Mouse (Mus musculus) bone marrow, adult 2 months (tissue): ENCODE data around the gene Rab13. TPM values are rescaled to one million over a fixed set of nuclear protein-coding genes. Genes with fewer than 3 reads are reported as not detected.
"Not testable (repeated sequence)": the region's sequence is repeated elsewhere in the genome, so short reads cannot be mapped to it uniquely, and the experiment has no call there.

Experiments
- H3K27ac ChIP-seq: fragments of 200-500 bp; 2 replicates; pipeline ENCODE4 v1.5.1; 2012; ENCODE audit warnings: low read depth, mild to moderate bottlenecking, control low read depth, inconsistent platforms, low read length; ENCODE audit not compliant: control insufficient read depth, poor library complexity, insufficient read depth
- H3K4me1 ChIP-seq: fragments of 200-500 bp; 2 replicates; pipeline ENCODE4 v1.6.1; 2011; ENCODE audit warnings: low read length; ENCODE audit not compliant: control insufficient read depth, insufficient read depth
- H3K4me3 ChIP-seq: fragments of 200-500 bp; replicated peaks from 2 replicates; pipeline ENCODE3; 2011; ENCODE audit warnings: mild to moderate bottlenecking, low read depth, low read length, control low read depth; ENCODE audit not compliant: control insufficient read depth
- CTCF ChIP-seq: fragments of 200-500 bp; IDR thresholded peaks from 2 replicates; pipeline ENCODE4 v1.5.1; 2011; ENCODE audit warnings: low read length, control low read depth; ENCODE audit not compliant: control insufficient read depth, insufficient read depth
- POLR2A ChIP-seq: fragments of 200-500 bp; IDR thresholded peaks from 2 replicates; pipeline ENCODE4 v1.6.1; 2011; ENCODE audit warnings: low read depth, mild to moderate bottlenecking, control low read depth, low read length, borderline replicate concordance; ENCODE audit not compliant: control insufficient read depth
- WGBS: fragments of 180-500 bp; shearing (Covaris S2); methylation state at CpG from one replicate; pipeline ENCODE4 v1.1.7; 2018; 5-methylcytosine and 5-hydroxymethylcytosine counted together
- polyA plus RNA-seq: library from polyadenylated mRNA; stranded (reverse); fragments of >200 nt; gene quantifications from 2 replicates; pipeline ENCODE4 v1.2.4, GENCODE M21; 2011; ENCODE audit warnings: low replicate concordance; ENCODE audit not compliant: missing spikeins, insufficient read depth, insufficient read length

Gene Rab13
- polyA plus RNA-seq, 1 experiment: 11.5 TPM

GRCm38 (mm10) chr3:90241669-90242358 is 28.3 kb downstream of the Rab13 start:
- WGBS: 59% methylated on average over 10 of the region's 10 CpGs
- TF ChIP-seq POLR2A: no peak
- no peak for TF ChIP-seq CTCF

DNA sequence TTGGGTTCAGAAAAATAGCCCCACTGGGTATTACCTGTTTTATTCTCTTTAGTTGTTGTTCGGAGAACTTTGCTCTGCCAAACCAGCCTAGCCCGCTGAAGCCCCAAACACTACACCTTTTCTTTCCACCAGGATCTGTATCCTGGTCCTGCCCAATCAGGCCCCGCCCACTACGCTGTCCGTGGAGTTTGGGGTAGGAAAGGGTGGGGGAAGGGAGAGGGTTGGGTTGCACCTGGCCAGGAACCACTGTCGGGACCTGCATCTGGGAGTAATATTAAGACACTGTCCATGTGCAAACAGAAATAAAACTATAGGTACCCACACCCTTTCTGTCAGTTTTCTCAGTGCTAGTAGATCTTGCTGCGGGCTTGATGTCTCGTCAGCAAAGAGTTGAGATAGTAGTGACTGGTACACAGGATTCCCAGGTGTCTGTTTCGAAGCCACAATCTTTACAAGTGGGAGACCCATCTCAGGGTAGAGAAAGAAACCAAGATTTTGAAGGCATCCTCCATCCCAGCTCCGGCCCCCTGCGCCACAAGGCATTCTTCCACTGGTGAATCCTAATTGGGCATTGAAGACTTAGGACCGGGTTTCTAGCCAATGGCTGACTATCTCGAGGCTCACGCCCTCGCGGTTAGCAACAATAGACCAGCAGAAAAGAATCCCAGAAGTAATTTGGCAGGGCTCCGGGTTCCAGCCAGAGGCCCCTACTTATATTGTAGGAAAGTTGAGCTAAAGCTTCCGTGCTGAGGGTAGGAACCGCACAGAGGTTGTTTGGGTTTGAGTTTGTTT is 29.7 kb downstream of the Rab13 start, which contains the start of gene Creb3l4:
TSS of gene Creb3l4 (minus strand) at position 529 of the 792 bp plus-strand sequence.
- Histone ChIP-seq H3K4me3 (no peak within 1 kb of the TSS), H3K27ac (no peak within 1 kb of the TSS), H3K4me1 (peaks cover 5% of the 10 kb centered on the region; the same call in 1 of the 2 replicates)
- 73% methylated on average over 19 of the region's 19 CpGs for WGBS
- TF ChIP-seq POLR2A (no peak), CTCF (no peak)

More at GRCm38 (mm10) chr3:90241669-90242358, 28.3 kb downstream of the Rab13 start:
- H3K4me1 ChIP-seq: peaks cover 4% of the 10 kb centered on the region; the same call in 1 of the 2 replicates
- H3K4me3 ChIP-seq: no peak overlapping the region
- H3K27ac ChIP-seq: no peak overlapping the region

- H3K4me3 ChIP-seq: no peak overlapping the region
- TF ChIP-seq CTCF (no peak), POLR2A (no peak)
- no peak overlapping the region for H3K27ac ChIP-seq
- peaks cover 5% of the 10 kb centered on the region; the same call in 1 of the 2 replicates for H3K4me1 ChIP-seq
- 13% methylated on average over 2 of the region's 2 CpGs for WGBS
Observed at GRCm38 (mm10) chr3:90245406-90245805, 31.9 kb downstream of the Rab13 start.

GRCm38 (mm10) chr3:90247630-90247959 is 34.1 kb downstream of the Rab13 start:
- peak overlapping the region; percentile 60 for H3K27ac ChIP-seq
- 5% methylated on average over 3 of the region's 3 CpGs for WGBS
- TF ChIP-seq POLR2A (no peak), CTCF (no peak)
- peak overlapping the region; percentile 62 for H3K4me3 ChIP-seq
- H3K4me1 ChIP-seq: peaks cover 1% of the 10 kb centered on the region; the same call in 1 of the 2 replicates

DNA sequence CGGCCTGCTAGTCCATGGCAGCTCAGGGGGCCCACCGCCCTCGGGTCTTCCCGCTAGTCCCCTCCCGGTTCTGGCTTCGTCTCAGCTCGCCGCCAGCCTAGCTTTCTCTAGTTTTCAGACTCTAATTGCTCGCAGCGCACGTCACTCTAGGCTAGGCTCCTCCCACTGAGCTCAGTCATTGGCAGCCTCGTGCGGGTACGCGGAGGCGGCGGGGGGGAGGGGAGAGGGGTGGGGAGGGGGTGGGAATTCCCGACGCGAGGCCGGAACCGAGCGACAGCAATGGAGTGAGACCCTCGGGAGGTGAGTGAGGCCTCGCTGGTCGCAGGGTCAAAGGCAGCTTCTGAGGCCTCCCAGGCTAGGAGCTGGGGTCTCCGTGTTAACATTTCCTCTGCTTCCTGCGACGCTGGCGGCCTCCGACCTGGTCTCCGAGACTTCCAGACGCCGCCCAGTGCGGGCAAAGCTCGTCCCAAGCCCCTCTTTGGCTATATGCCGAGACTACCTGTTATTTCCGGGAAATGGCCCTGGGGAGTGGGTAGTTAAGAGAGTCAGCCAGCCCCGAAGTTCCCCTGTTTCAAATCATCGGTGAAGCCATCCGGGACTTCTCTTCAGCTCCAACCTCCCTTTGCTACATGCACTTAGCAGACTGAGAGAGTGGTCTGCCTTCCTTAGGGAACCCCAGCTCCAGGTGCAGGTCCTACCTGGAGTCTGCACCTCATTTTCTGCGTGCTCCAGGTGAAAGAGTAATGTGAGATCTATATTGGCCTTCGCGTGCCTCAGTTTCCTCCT is 34.7 kb downstream of the Rab13 start, which contains the start of gene Slc39a1:
TSS of gene Slc39a1 (plus strand) at position 213 of the 786 bp plus-strand sequence.
- TF ChIP-seq POLR2A (peak; percentile 75; the same call in 1 of the 2 replicates), CTCF (no peak)
- H3K4me3 ChIP-seq: peak within 1 kb of the TSS; percentile 62
- WGBS: under 1% methylated on average over 44 of the region's 44 CpGs
- H3K4me1 ChIP-seq: peaks cover 1% of the 10 kb centered on the region; the same call in 1 of the 2 replicates
- H3K27ac ChIP-seq: peak within 1 kb of the TSS; percentile 84

GRCm38 (mm10) chr3:90248746-90249100 is 35.2 kb downstream of the Rab13 start:
- H3K4me1 ChIP-seq: peaks cover 3% of the 10 kb centered on the region; the same call in 1 of the 2 replicates
- no peak for TF ChIP-seq POLR2A
- TF ChIP-seq CTCF: no peak
- peak overlapping the region; percentile 62 for H3K4me3 ChIP-seq
- H3K27ac ChIP-seq: peak overlapping the region; percentile 84; the same call in 1 of the 2 replicates
- WGBS: 3% methylated on average over 10 of the region's 10 CpGs

DNA sequence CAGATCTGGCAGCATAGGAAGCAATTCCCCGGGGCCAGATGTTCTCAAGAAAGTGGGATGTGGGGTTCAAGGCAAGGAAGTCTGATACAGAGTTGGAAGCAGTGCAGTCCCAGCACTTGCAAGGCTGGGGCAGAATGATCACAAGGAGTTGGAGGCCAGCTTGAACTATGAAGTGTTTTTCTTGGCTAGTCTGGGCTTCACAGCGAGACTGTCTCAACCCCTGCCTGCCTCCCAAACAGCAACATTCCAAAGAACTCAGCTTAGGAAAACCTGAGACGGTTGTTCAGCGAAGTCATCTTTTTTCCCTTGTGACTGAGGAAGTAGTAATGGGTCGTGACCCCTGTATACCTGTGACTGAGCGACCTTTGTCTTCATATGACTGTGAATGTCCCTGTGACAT is 37.3 kb downstream of the Rab13 start:
- Histone ChIP-seq H3K27ac (no peak overlapping the region), H3K4me1 (peaks cover 3% of the 10 kb centered on the region; the same call in 1 of the 2 replicates), H3K4me3 (no peak overlapping the region)
- no peak for TF ChIP-seq POLR2A
- no peak for TF ChIP-seq CTCF
- WGBS: 85% methylated on average over 6 of the region's 6 CpGs

GRCm38 (mm10) chr3:90251731-90252226 is 38.3 kb downstream of the Rab13 start:
- H3K27ac ChIP-seq, H3K4me3 ChIP-seq, H3K4me1 ChIP-seq: not testable (repeated sequence)
- WGBS: 89% methylated on average over 10 of the region's 12 CpGs

DNA sequence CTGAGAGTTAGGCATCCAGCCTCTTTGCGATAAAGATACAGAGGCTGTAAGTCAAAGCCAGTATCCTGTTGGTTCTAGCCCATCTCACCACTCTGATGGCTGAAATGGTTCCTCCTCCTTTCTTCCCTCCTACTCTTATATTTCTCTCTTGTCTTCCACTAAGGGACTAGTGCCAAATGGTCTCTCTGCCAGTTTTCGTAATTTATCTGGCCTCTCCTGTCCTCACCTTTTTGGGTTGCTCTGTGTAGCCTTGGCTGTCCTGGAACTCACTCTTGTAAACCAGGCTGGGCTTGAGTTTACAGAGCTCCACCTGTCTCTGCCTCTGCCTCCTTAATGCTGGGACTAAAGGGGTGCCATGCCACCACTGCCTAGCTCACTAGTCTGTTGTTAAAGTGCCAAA is 39.2 kb downstream of the Rab13 start:
- WGBS: 81% methylated on average over 2 of the region's 2 CpGs
- not testable (repeated sequence) for H3K4me1 ChIP-seq, H3K27ac ChIP-seq, H3K4me3 ChIP-seq

GRCm38 (mm10) chr3:90253174-90253573 is 39.7 kb downstream of the Rab13 start:
- 50% methylated on average over 1 of the region's 1 CpGs for WGBS
- H3K27ac ChIP-seq, H3K4me1 ChIP-seq, H3K4me3 ChIP-seq: not testable (repeated sequence)
